Mouse (Mus musculus) cerebellum, adult 2 months (tissue): Measurements from ENCODE around the gene Cpe.

Experiments used
- CTCF ChIP-seq: fragments of 200-500 bp; IDR thresholded peaks from 2 replicates; pipeline ENCODE4 v1.5.1; 2011; ENCODE audit warnings: low read depth, mild to moderate bottlenecking, control low read depth, low read length, moderate library complexity, borderline replicate concordance; ENCODE audit not compliant: insufficient read depth
- POLR2A ChIP-seq: fragments of 200-500 bp; IDR thresholded peaks from 2 replicates; pipeline ENCODE4 v1.6.1; 2011; ENCODE audit warnings: low read length, control low read depth, borderline replicate concordance; ENCODE audit not compliant: insufficient read depth

DNA sequence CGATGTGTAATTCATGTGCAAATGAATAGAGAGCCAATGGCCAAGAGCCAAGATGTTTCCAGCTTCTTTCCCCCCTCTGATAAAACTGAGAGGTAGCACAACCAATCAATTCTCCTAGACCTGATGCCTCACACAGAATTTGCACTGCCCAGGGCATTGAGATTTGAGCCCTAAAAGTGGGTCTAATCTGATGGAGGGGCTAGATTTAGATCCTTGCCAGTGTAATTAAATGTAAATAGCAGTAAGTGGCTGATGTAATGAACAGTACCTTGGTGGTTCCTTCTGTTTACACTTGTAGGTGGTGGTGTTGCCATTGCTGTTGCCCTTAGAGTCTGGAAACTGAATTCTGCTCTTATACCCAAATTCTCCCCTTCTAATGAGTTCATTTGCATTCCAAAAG lies 52.3 kb downstream of the Cpe start:
- no peak for TF ChIP-seq POLR2A
- no peak for TF ChIP-seq CTCF
